Mouse (Mus musculus) megakaryocyte, embryonic 14.5 days (primary cell): ENCODE measurements around the gene Zdhhc15.

ENCODE experiments used
- FLI1 ChIP-seq: IDR thresholded peaks from 2 replicates; pipeline ENCODE4 v1.6.1; 2012; ENCODE audit warnings: low read length, inconsistent platforms, mixed read lengths
- GATA1 ChIP-seq: IDR thresholded peaks from 3 replicates; pipeline ENCODE4 v1.6.1; 2012; ENCODE audit warnings: mixed read lengths, low read length, inconsistent platforms, borderline replicate concordance

DNA sequence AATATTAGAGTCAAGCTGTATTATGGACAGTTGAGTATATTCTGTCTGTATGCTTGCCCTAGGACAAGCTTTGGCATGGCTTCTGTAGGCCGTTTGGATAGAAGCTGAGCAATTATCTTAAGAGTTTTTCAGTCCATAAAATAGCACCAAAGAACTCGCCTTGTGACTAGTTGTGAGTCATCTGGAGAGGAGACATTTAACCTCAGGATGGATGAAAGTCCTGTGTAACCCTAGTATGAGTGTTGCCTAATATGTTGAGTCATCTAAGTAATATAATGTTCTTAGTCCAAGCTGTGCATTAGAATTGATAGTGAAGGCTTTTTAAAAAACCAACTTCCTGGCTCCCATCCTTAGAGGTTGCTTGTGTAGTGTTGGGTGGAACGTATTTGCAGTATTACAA, 182.8 kb downstream of the Zdhhc15 start:
- TF ChIP-seq GATA1: no peak
- no peak for TF ChIP-seq FLI1
